Mouse (Mus musculus) heart, embryonic 14.5 days (tissue): ENCODE data around the gene Olfml2b. TPM values are rescaled to one million over a fixed set of nuclear protein-coding genes. Genes with fewer than 3 reads are reported as not detected.

Experiments
- ATAC-seq: fragments of 200-750 bp; cut with Nextera tagmentation; 2 replicates; pipeline ENCODE4 v1.8.0; 2017; ENCODE audit warnings: low read depth, moderate TSS enrichment; ENCODE audit not compliant: insufficient number of reproducible peaks, insufficient read depth, low FRiP score
- H3K27ac ChIP-seq, 2 experiments: fragments of 200-500 bp in 1 of 2; fragments of 300-500 bp in 1 of 2; sonication (generic) in 1 of 2; replicated peaks in 1 of 2; 2 replicates each; pipeline ENCODE4 v1.5.1; 2012 to 2014; ENCODE audit warnings: low read depth in 2 of 2, low read length in 2 of 2, control low read depth in 1 of 2, mild to moderate bottlenecking in 1 of 2, mixed read lengths in 1 of 2; ENCODE audit not compliant: control insufficient read depth in 1 of 2, insufficient read depth in 1 of 2
- H3K27me3 ChIP-seq: fragments of 300-500 bp; sonication (generic); 2 replicates; pipeline ENCODE4 v1.6.1; 2014; ENCODE audit warnings: mild to moderate bottlenecking, low read length, control low read depth; ENCODE audit not compliant: control insufficient read depth, insufficient read depth
- H3K36me3 ChIP-seq: fragments of 300-500 bp; sonication (generic); 2 replicates; pipeline ENCODE4 v1.6.1; 2014; ENCODE audit warnings: mild to moderate bottlenecking, control low read depth, low read length, mixed read lengths; ENCODE audit not compliant: control insufficient read depth, insufficient read depth
- H3K4me1 ChIP-seq, 2 experiments: fragments of 200-500 bp in 1 of 2; fragments of 300-500 bp in 1 of 2; sonication (generic) in 1 of 2; 2 replicates each; pipeline ENCODE4 v1.6.1; 2012 to 2014; ENCODE audit warnings: low read length in 2 of 2, control low read depth in 1 of 2, mixed read lengths in 1 of 2; ENCODE audit not compliant: control insufficient read depth in 2 of 2, insufficient read depth in 2 of 2
- H3K4me2 ChIP-seq: fragments of 300-500 bp; sonication (generic); 2 replicates; pipeline ENCODE4 v1.6.1; 2014; ENCODE audit warnings: mild to moderate bottlenecking, low read length
- H3K4me3 ChIP-seq, 2 experiments: fragments of 200-500 bp in 1 of 2; fragments of 300-500 bp in 1 of 2; sonication (generic) in 1 of 2; 2 replicates each; pipeline ENCODE4 v1.5.1; 2012 to 2014; ENCODE audit warnings: low read length in 2 of 2, mild to moderate bottlenecking in 2 of 2, control low read depth in 1 of 2, low read depth in 1 of 2, moderate library complexity in 1 of 2; ENCODE audit not compliant: control insufficient read depth in 1 of 2, insufficient read depth in 1 of 2
- H3K9ac ChIP-seq: fragments of 300-500 bp; sonication (generic); 2 replicates; pipeline ENCODE4 v1.6.1; 2014; ENCODE audit warnings: mild to moderate bottlenecking, low read length
- H3K9me3 ChIP-seq: fragments of 300-500 bp; sonication (generic); 2 replicates; pipeline ENCODE4 v1.6.1; 2016; ENCODE audit warnings: low read length, control low read depth; ENCODE audit not compliant: control insufficient read depth
- WGBS: fragments of 180-500 bp; shearing (Covaris S2); extraction: QIAGEN DNeasy Blood & Tissue Kit; methylation state at CpG from one replicate; pipeline ENCODE4 v1.1.7; 2014; 5-methylcytosine and 5-hydroxymethylcytosine counted together
- polyA plus RNA-seq: library from polyadenylated mRNA; unstranded; fragments of >200 nt; fragmentation: Nextera tagmentation; extraction: Ambion mirVana; gene quantifications from 2 replicates; pipeline ENCODE4 v1.2.1, GENCODE M21; 2014

The Olfml2b gene
- polyA plus RNA-seq = 30.5 and 33.1 TPM in 2 replicates

- H3K27ac ChIP-seq = peak within 1 kb of the TSS; percentile 68 to 83
These were observed at the start of gene Olfml2b for GRCm38 (mm10) chr1:170644255-170645205. Gene Olfml2b, plus strand, starts transcription at chr1:170644532.

GRCm38 (mm10) chr1:170594575-170594974 lies 49.8 kb upstream of the Olfml2b start:
- 0 out of 2 replicates have a peak, but pooled peaks cover 2% of the 10 kb centered on the region for H3K9me3 ChIP-seq
- no peak for ATAC-seq
- H3K27ac ChIP-seq = no peak overlapping the region
- H3K4me1 ChIP-seq = no peaks in the 10 kb centered on the region
- WGBS = 93% methylated on average over 7 of the region's 7 CpGs
- H3K4me3 ChIP-seq = no peak overlapping the region
- H3K4me2 ChIP-seq = no peak overlapping the region
- no peaks in the 10 kb centered on the region for H3K27me3 ChIP-seq
- H3K9ac ChIP-seq = no peak overlapping the region
- H3K36me3 ChIP-seq = no peaks in the 10 kb centered on the region

More at GRCm38 (mm10) chr1:170644255-170645205, at the start of gene Olfml2b:
- 9% methylated on average over 50 of the region's 51 CpGs for WGBS
- H3K9me3 ChIP-seq = no peaks in the 10 kb centered on the region
- peaks cover 17 to 30% of the 10 kb centered on the region in 2 experiments for H3K4me1 ChIP-seq
- peak within 1 kb of the TSS; percentile 86 for H3K9ac ChIP-seq
- peak within 1 kb of the TSS; percentile 79 for H3K4me2 ChIP-seq
- H3K27me3 ChIP-seq = no peaks in the 10 kb centered on the region
- peak within 1 kb of the TSS; percentile 58 to 68 for H3K4me3 ChIP-seq
- peaks cover 17% of the 10 kb centered on the region for H3K36me3 ChIP-seq
- peak; percentile 90 for ATAC-seq

DNA sequence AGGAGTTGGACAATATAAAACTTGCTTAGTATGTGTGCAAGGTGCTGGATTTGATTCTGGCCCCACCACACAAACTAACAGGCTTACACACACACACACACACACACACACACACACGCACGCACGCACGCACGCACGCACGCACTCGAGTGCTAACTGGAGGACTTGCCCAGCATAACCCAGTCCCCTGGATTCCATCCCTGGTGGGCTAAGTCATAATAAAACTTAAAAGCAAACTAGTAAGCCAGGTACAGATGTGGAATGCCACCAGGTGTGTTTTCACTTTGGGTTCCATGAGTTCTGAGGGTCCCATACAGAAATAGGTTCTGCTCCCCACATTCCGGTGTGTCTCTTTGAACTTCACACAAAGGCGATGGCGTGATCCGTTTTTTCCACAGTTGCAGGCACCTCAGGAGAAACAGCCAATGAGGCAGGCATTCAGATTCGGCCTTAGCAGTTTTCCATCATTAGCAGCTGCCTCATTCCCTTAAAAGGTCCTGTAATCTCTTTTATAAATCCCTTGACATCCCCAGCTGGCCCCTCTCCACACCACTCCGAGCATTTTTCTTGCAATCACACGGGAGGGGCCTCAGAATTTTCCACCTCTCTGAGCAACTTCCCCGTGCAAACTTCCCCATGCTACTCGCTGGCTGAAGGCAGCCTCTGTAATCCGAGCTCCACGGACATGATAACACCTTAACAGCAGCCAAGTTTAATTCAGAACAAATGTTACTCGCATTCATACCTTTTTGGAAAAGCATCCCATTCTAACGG lies 38.9 kb upstream of the Olfml2b start:
- H3K36me3 ChIP-seq = no peaks in the 10 kb centered on the region
- peak; percentile 65 for ATAC-seq
- WGBS = 31% methylated on average over 21 of the region's 21 CpGs
- H3K27ac ChIP-seq = peak overlapping the region; percentile 45 to 66
- no peak overlapping the region for H3K9ac ChIP-seq
- no peaks in the 10 kb centered on the region for H3K9me3 ChIP-seq
- no peaks in the 10 kb centered on the region for H3K27me3 ChIP-seq
- peak overlapping the region; percentile 25; the same call in 1 of the 2 replicates for H3K4me2 ChIP-seq
- H3K4me1 ChIP-seq = peaks cover 17 to 22% of the 10 kb centered on the region in 2 experiments
- no peak overlapping the region for H3K4me3 ChIP-seq

- Histone ChIP-seq H3K36me3 (no peaks in the 10 kb centered on the region), H3K9me3 (no peaks in the 10 kb centered on the region), H3K27ac (no peak overlapping the region), H3K27me3 (no peaks in the 10 kb centered on the region), H3K4me1 (peaks cover 17 to 22% of the 10 kb centered on the region in 2 experiments), H3K4me2 (no peak overlapping the region), H3K4me3 (no peak overlapping the region), H3K9ac (no peak overlapping the region)
- WGBS = 92% methylated on average over 8 of the region's 8 CpGs
- no peak for ATAC-seq
These were observed 37.0 kb upstream of the Olfml2b start for GRCm38 (mm10) chr1:170607231-170607917.

DNA sequence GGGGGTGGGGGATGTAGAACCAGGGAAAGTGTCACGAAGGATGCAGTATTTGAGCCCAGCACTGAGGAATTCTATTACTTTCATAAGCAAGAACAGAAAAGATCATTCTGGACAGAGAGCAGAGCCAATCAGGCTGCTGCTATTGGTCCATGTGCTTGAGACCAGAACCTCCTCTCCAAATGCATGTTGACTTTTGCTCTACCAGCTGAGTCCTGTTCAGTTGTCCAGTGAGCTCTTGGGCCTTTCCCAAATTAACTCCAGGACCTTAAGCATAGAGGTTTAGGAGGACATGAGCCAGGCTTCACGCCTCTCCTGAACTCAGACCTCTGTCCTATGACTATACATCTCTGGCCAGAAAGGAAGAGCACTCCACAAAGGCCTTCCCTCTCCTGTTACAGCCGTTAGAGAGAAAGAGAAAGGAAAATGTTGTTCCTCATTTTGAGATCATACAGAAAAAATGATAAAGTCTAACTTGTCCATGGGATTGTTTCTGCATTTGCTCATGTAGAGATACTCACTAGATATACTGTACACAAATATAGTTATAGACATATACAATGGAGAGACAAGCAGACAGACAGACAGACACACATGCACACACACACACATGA lies 35.8 kb upstream of the Olfml2b start:
- H3K4me3 ChIP-seq = no peak overlapping the region
- H3K27ac ChIP-seq = no peak overlapping the region
- H3K9me3 ChIP-seq = no peaks in the 10 kb centered on the region
- H3K9ac ChIP-seq = no peak overlapping the region
- ATAC-seq = no peak
- WGBS = 78% methylated on average over 3 of the region's 3 CpGs
- no peak overlapping the region for H3K4me2 ChIP-seq
- H3K27me3 ChIP-seq = no peaks in the 10 kb centered on the region
- H3K4me1 ChIP-seq = peaks cover 17 to 20% of the 10 kb centered on the region in 2 experiments
- no peaks in the 10 kb centered on the region for H3K36me3 ChIP-seq

- Histone ChIP-seq H3K4me3 (no peak overlapping the region), H3K9me3 (no peaks in the 10 kb centered on the region), H3K27me3 (no peaks in the 10 kb centered on the region), H3K4me1 (peaks cover 17% of the 10 kb centered on the region in 2 experiments), H3K9ac (no peak overlapping the region), H3K36me3 (no peaks in the 10 kb centered on the region), H3K4me2 (no peak overlapping the region), H3K27ac (peak overlapping the region in 1 of 2 experiments; percentile 17; a peak in 3 of 4 replicates)
- WGBS = 50% methylated on average over 7 of the region's 7 CpGs
- ATAC-seq = no peak
These were observed 34.5 kb upstream of the Olfml2b start for GRCm38 (mm10) chr1:170609872-170610271.
